In the genomic region with DNA sequence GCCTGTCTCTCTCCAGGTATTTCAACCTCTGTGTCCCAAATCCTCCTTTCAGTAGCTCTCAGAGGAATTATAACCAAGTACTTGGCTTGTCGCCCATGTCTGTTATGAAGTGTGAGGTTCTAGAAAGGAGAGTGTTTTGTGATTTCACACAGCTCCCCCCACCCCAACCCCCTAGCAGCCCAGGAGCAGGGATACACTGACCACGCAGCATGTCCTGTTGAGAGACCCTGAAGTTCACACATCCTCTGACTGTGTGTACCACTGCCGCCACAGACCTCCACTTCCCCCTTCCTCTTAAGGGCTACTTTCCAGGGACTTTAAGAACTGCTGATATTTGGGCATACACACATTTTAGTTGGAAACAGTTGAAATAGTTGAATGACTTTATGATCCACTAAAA, we compare ENCODE assay signal across 24 mouse cellular contexts.
DNase-seq lines count a peak whose midpoint lies in the region; ATAC-seq and TF ChIP-seq lines count a peak whose summit lies in the region.
"Had no signal": no experiment of that assay in that cellular context is flagged by ENCODE, and none has a peak within 500 bp of the region (broad histone marks: within the 10 kb centered on the region; RNA-seq: fewer than 3 reads in every experiment).

No protein-coding gene starts in this region.

- TF ChIP-seq POLR2A in limb, embryonic 14.5 days (IDR thresholded peaks at IDR 0.05; ENCODE audit: borderline replicate concordance, extremely low read depth, insufficient read depth, insufficient read length), result no peak

- no peaks in the 10 kb centered on the region for H3K9me3 ChIP-seq in lung, embryonic 14.5 days (ENCODE audit: low read depth, low read length)
- no peaks in the 10 kb centered on the region for H3K9me3 ChIP-seq in limb, embryonic 10.5 days (replicated peaks)
- no peaks in the 10 kb centered on the region for H3K9me3 ChIP-seq in limb, embryonic 14.5 days (ENCODE audit: control insufficient read depth, low read length)
- no peaks in the 10 kb centered on the region for H3K9me3 ChIP-seq in liver, postnatal 0 days (ENCODE audit: low read length)
- H3K9me3 ChIP-seq: forebrain, embryonic 13.5 days; G1E; heart, embryonic 15.5 days; hindbrain, embryonic 13.5 days had no signal

- peak; percentile 28 for DNase-seq in lung, embryonic 14.5 days
- no peak for DNase-seq in lung, postnatal 25 days (ENCODE audit: low spot score)
- DNase-seq in limb, embryonic 10.5 days (ENCODE audit: low spot score), result no peak
- DNase-seq in limb, embryonic 14.5 days (ENCODE audit: low spot score), result peak; percentile 35
- no peak for DNase-seq in urinary bladder, postnatal 10 days (ENCODE audit: low spot score)
- DNase-seq in right cerebral cortex, adult 18-20 months, result no peak
- DNase-seq in liver, postnatal 0 days, result no peak
- DNase-seq: adrenal gland, adult 8-10 months; adrenal gland, postnatal 36 days; cerebellum, adult 8-10 months; cerebellum, postnatal 25 days; forebrain, postnatal 0 days; gastrocnemius, adult 2 months; gastrocnemius, postnatal 25 days; heart, adult 18-20 months; heart, postnatal 14 days had no signal

- no peaks in the 10 kb centered on the region for H3K36me3 ChIP-seq in lung, embryonic 14.5 days (ENCODE audit: insufficient read depth)
- no peaks in the 10 kb centered on the region for H3K36me3 ChIP-seq in limb, embryonic 10.5 days
- H3K36me3 ChIP-seq in limb, embryonic 14.5 days (ENCODE audit: control insufficient read depth, insufficient read depth, low read length), result no peaks in the 10 kb centered on the region
- no peaks in the 10 kb centered on the region for H3K36me3 ChIP-seq in liver, postnatal 0 days (replicated peaks; ENCODE audit: insufficient read depth, low read length)
- H3K36me3 ChIP-seq: G1E; heart, embryonic 15.5 days; hindbrain, embryonic 13.5 days had no signal

- no peak overlapping the region for H3K4me2 ChIP-seq in lung, embryonic 14.5 days
- peak overlapping the region; percentile 11; the same call in 1 of the 2 replicates for H3K4me2 ChIP-seq in limb, embryonic 14.5 days (replicated peaks; ENCODE audit: low read depth, low read length, severe bottlenecking)
- H3K4me2 ChIP-seq in liver, postnatal 0 days (ENCODE audit: low read depth, low read length), result no peak overlapping the region
- H3K4me2 ChIP-seq: forebrain, embryonic 13.5 days; heart, embryonic 11.5 days; heart, embryonic 15.5 days; hindbrain, embryonic 13.5 days had no signal

- WGBS in lung, embryonic 14.5 days, result 25% methylated on average over 3 of the region's 3 CpGs
- 52% methylated on average over 3 of the region's 3 CpGs for WGBS in limb, embryonic 10.5 days
- WGBS in limb, embryonic 14.5 days, result 25% methylated on average over 3 of the region's 3 CpGs
- WGBS in liver, postnatal 0 days (ENCODE audit: insufficient replicate concordance), result 43% methylated on average over 3 of the region's 3 CpGs

- no peak overlapping the region for H3K9ac ChIP-seq in lung, embryonic 14.5 days
- no peak overlapping the region for H3K9ac ChIP-seq in limb, embryonic 14.5 days (ENCODE audit: low read depth, low read length, severe bottlenecking)
- H3K9ac ChIP-seq in liver, postnatal 0 days (replicated peaks), result no peak overlapping the region
- H3K9ac ChIP-seq: forebrain, embryonic 13.5 days; forebrain, postnatal 0 days; heart, embryonic 15.5 days; hindbrain, embryonic 13.5 days had no signal

- H3K4me1 ChIP-seq in lung, embryonic 14.5 days (ENCODE audit: insufficient read depth), result peaks cover 2% of the 10 kb centered on the region; the same call in 1 of the 2 replicates
- H3K4me1 ChIP-seq in limb, embryonic 10.5 days, result peaks cover 43% of the 10 kb centered on the region
- peaks cover 17% of the 10 kb centered on the region for H3K4me1 ChIP-seq in limb, embryonic 14.5 days (ENCODE audit: control insufficient read depth, insufficient read depth, low read length)
- H3K4me1 ChIP-seq in liver, postnatal 0 days (ENCODE audit: insufficient read depth), result no peaks in the 10 kb centered on the region
- H3K4me1 ChIP-seq: forebrain, embryonic 13.5 days had no signal

- no peak overlapping the region for H3K27ac ChIP-seq in lung, embryonic 14.5 days (ENCODE audit: low read depth)
- H3K27ac ChIP-seq in limb, embryonic 10.5 days, result peak overlapping the region; percentile 80
- no peak overlapping the region for H3K27ac ChIP-seq in limb, embryonic 14.5 days (replicated peaks; ENCODE audit: low read depth, low read length)
- no peak overlapping the region for H3K27ac ChIP-seq in liver, postnatal 0 days (ENCODE audit: low read depth)
- H3K27ac ChIP-seq: forebrain, embryonic 13.5 days; gastrocnemius, adult 2 months; heart, embryonic 15.5 days; hindbrain, embryonic 13.5 days; hindbrain, postnatal 0 days had no signal

- H3K27me3 ChIP-seq in lung, embryonic 14.5 days (ENCODE audit: insufficient read depth, low read length), result no peaks in the 10 kb centered on the region
- H3K27me3 ChIP-seq in limb, embryonic 10.5 days (ENCODE audit: low read depth, poor library complexity, severe bottlenecking), result no peaks in the 10 kb centered on the region
- no peaks in the 10 kb centered on the region for H3K27me3 ChIP-seq in limb, embryonic 14.5 days (ENCODE audit: control insufficient read depth, insufficient read depth, low read length)
- no peaks in the 10 kb centered on the region for H3K27me3 ChIP-seq in liver, postnatal 0 days (ENCODE audit: insufficient read depth, low read length)
- H3K27me3 ChIP-seq: forebrain, embryonic 13.5 days; heart, embryonic 15.5 days; hindbrain, embryonic 13.5 days had no signal

- no peak overlapping the region for H3K4me3 ChIP-seq in lung, embryonic 14.5 days (ENCODE audit: low read depth, low read length)
- no peak overlapping the region for H3K4me3 ChIP-seq in limb, embryonic 10.5 days
- no peak overlapping the region for H3K4me3 ChIP-seq in limb, embryonic 14.5 days (replicated peaks; ENCODE audit: low read length)
- H3K4me3 ChIP-seq in liver, postnatal 0 days (ENCODE audit: low read depth, low read length), result no peak overlapping the region
- H3K4me3 ChIP-seq: forebrain, embryonic 13.5 days; gastrocnemius, adult 2 months; heart, embryonic 15.5 days; hindbrain, embryonic 13.5 days had no signal

- ATAC-seq in lung, embryonic 14.5 days (ENCODE audit: insufficient read depth), result no peak
- ATAC-seq in common myeloid progenitor, adult 5-6 weeks (replicated peaks; ENCODE audit: low read depth, poor library complexity, severe bottlenecking), result peak; percentile 68; the same call in 1 of the 2 replicates
- ATAC-seq in limb, embryonic 14.5 days (ENCODE audit: low FRiP score, low read depth), result peak; percentile 44
- ATAC-seq in liver, postnatal 0 days, result no peak
- ATAC-seq: CD4-positive, CD25-positive, alpha-beta regulatory T cell, adult 4 months; forebrain, embryonic 13.5 days; forebrain, postnatal 0 days; hindbrain, postnatal 0 days had no signal

- TF ChIP-seq EP300 in liver, postnatal 0 days (IDR thresholded peaks at IDR 0.05; ENCODE audit: low read depth), result no peak

- no peak for TF ChIP-seq CTCF in lung, embryonic 14.5 days (IDR thresholded peaks at IDR 0.05; ENCODE audit: low read depth)
- TF ChIP-seq CTCF in liver, postnatal 0 days (IDR thresholded peaks at IDR 0.05; ENCODE audit: low read depth), result no peak

Comparison
In these comparisons a context has a peak if more than half of its experiments do, and no peak if none do; other contexts are left out.
1. DNase-seq: peak in lung, embryonic 14.5 days (single experiment) and limb, embryonic 14.5 days (single experiment); none in lung, postnatal 25 days (single experiment), limb, embryonic 10.5 days (single experiment), urinary bladder, postnatal 10 days (single experiment), right cerebral cortex, adult 18-20 months (single experiment) and liver, postnatal 0 days (single experiment).
2. ATAC-seq: peak in common myeloid progenitor, adult 5-6 weeks (single experiment) and limb, embryonic 14.5 days (single experiment); none in lung, embryonic 14.5 days (single experiment) and liver, postnatal 0 days (single experiment).